Comparison of ENCODE assay signal across 7 mouse cellular contexts in genomic region chr5:125278314-125278713, GRCm38 (mm10).
DNase-seq lines count a peak whose midpoint lies in the region; ATAC-seq and TF ChIP-seq lines count a peak whose summit lies in the region.

No protein-coding gene starts in this region.

- no peak for TF ChIP-seq EP300 in ES-Bruce4 (IDR thresholded peaks at IDR 0.05; ENCODE audit: insufficient read depth, low read depth, low read length)

- peaks cover 4% of the 10 kb centered on the region; the same call in 1 of the 2 replicates for H3K4me1 ChIP-seq in intestine, embryonic 14.5 days (replicated peaks; ENCODE audit: control insufficient read depth, insufficient read depth, low read length)
- H3K4me1 ChIP-seq in intestine, embryonic 15.5 days (replicated peaks), result peaks cover 4% of the 10 kb centered on the region; the same call in 1 of the 2 replicates
- peaks cover 3% of the 10 kb centered on the region for H3K4me1 ChIP-seq in ES-Bruce4 (ENCODE audit: control insufficient read depth, insufficient read depth, low read length)

- no peak overlapping the region for H3K4me3 ChIP-seq in intestine, embryonic 14.5 days (ENCODE audit: low read depth, low read length)
- no peak overlapping the region for H3K4me3 ChIP-seq in intestine, embryonic 15.5 days (replicated peaks)
- no peak overlapping the region for H3K4me3 ChIP-seq in ES-Bruce4 (ENCODE audit: low read depth, low read length)

- TF ChIP-seq POLR2A in ES-Bruce4 (IDR thresholded peaks at IDR 0.05; ENCODE audit: insufficient read depth, low read length), result no peak

- peak; percentile 64 for TF ChIP-seq CTCF in ES-Bruce4 (IDR thresholded peaks at IDR 0.05; ENCODE audit: low read depth, low read length)

- no peak for ATAC-seq in intestine, embryonic 14.5 days (replicated peaks; ENCODE audit: low FRiP score, low TSS enrichment, low read depth)
- no peak for ATAC-seq in intestine, embryonic 15.5 days
- ATAC-seq in inflammation-experienced regulatory T-cells, adult 6 months, result no peak

- H3K27ac ChIP-seq in intestine, embryonic 14.5 days (ENCODE audit: low read depth), result no peak overlapping the region
- H3K27ac ChIP-seq in intestine, embryonic 15.5 days, result no peak overlapping the region
- no peak overlapping the region for H3K27ac ChIP-seq in ES-Bruce4 (ENCODE audit: insufficient read depth, low read length)

- no peak overlapping the region for H3K9ac ChIP-seq in intestine, embryonic 14.5 days (ENCODE audit: low read length)
- no peak overlapping the region for H3K9ac ChIP-seq in intestine, embryonic 15.5 days
- H3K9ac ChIP-seq in ES-Bruce4 (ENCODE audit: low read depth, poor library complexity, severe bottlenecking), result no peak overlapping the region

- no peaks in the 10 kb centered on the region for H3K9me3 ChIP-seq in intestine, embryonic 14.5 days (ENCODE audit: control insufficient read depth, low read length)
- no peaks in the 10 kb centered on the region for H3K9me3 ChIP-seq in intestine, embryonic 15.5 days
- no peaks in the 10 kb centered on the region for H3K9me3 ChIP-seq in ES-Bruce4 (replicated peaks; ENCODE audit: control insufficient read depth, insufficient read depth, low read length, poor library complexity, severe bottlenecking)

- no peaks in the 10 kb centered on the region for H3K27me3 ChIP-seq in intestine, embryonic 14.5 days (replicated peaks; ENCODE audit: control insufficient read depth, insufficient read depth, low read length)
- H3K27me3 ChIP-seq in intestine, embryonic 15.5 days (replicated peaks), result no peaks in the 10 kb centered on the region
- H3K27me3 ChIP-seq in ES-Bruce4 (ENCODE audit: control insufficient read depth, insufficient read depth, low read length, poor library complexity, severe bottlenecking), result no peaks in the 10 kb centered on the region

- peaks cover 13% of the 10 kb centered on the region for H3K36me3 ChIP-seq in intestine, embryonic 14.5 days (ENCODE audit: control insufficient read depth, insufficient read depth, low read length)
- H3K36me3 ChIP-seq in intestine, embryonic 15.5 days, result no peaks in the 10 kb centered on the region
- H3K36me3 ChIP-seq in ES-Bruce4 (ENCODE audit: control insufficient read depth, insufficient read depth, low read length, poor library complexity, severe bottlenecking), result no peaks in the 10 kb centered on the region

- WGBS in intestine, embryonic 14.5 days, result 26% methylated on average over 6 of the region's 6 CpGs
- 25% methylated on average over 6 of the region's 6 CpGs for WGBS in intestine, embryonic 15.5 days

- H3K4me2 ChIP-seq in intestine, embryonic 14.5 days (ENCODE audit: low read length), result no peak overlapping the region
- no peak overlapping the region for H3K4me2 ChIP-seq in intestine, embryonic 15.5 days (replicated peaks)

- DNase-seq in intestine, embryonic 14.5 days (ENCODE audit: low spot score), result peak; percentile 66
- peak; percentile 57 for DNase-seq in 416B (ENCODE audit: low read depth)
- peak; percentile 58 for DNase-seq in lung, postnatal 10 days
- no peak for DNase-seq in layer of hippocampus, adult 9-10 months (ENCODE audit: low spot score)
